Mouse (Mus musculus) layer of hippocampus, postnatal 25 days (tissue): ENCODE measurements around the gene Alx1. TPM values are rescaled to one million over a fixed set of nuclear protein-coding genes. Genes with fewer than 3 reads are reported as not detected.

Experiments used
- DNase-seq, 2 experiments: peaks; one replicate each; pipeline ENCODE4 v3.0.0; 2022; ENCODE audit warnings: mixed read lengths in 2 of 2, low spot score in 1 of 2; ENCODE audit errors: extremely low spot score in 1 of 2
- total RNA-seq, 2 experiments: library from RNA; stranded (reverse); gene quantifications; 2 replicates each; pipeline ENCODE4 v1.2.3; 2021

The Alx1 gene
- total RNA-seq = not detected

GRCm38 (mm10) chr10:103029730-103030490 lies at the start of gene Alx1:
Gene Alx1 (minus strand): TSS chr10:103030215.
- no peak for DNase-seq

GRCm38 (mm10) chr10:103049593-103049992 lies 19.6 kb upstream of the Alx1 start:
- no peak for DNase-seq

- DNase-seq = no peak
Observed at GRCm38 (mm10) chr10:103046623-103047022, 16.6 kb upstream of the Alx1 start.

- no peak for DNase-seq
Observed at GRCm38 (mm10) chr10:103045019-103045418, 15.0 kb upstream of the Alx1 start.

- no peak for DNase-seq
Observed at GRCm38 (mm10) chr10:103035002-103035640, 5.1 kb upstream of the Alx1 start.

- no peak for DNase-seq
Observed at GRCm38 (mm10) chr10:103030931-103031330, 916 bp upstream of the Alx1 start.

- DNase-seq = no peak
Observed at GRCm38 (mm10) chr10:103029132-103029729, 784 bp downstream of the Alx1 start.

- no peak for DNase-seq
Observed at GRCm38 (mm10) chr10:103028253-103029131, 1.5 kb downstream of the Alx1 start.

GRCm38 (mm10) chr10:103027931-103028252 lies 2.1 kb downstream of the Alx1 start:
- no peak for DNase-seq

- no peak for DNase-seq
Observed at GRCm38 (mm10) chr10:103027226-103027930, 2.6 kb downstream of the Alx1 start.

GRCm38 (mm10) chr10:103026636-103027225 lies 3.3 kb downstream of the Alx1 start:
- no peak for DNase-seq

GRCm38 (mm10) chr10:103002556-103002955 lies 27.5 kb downstream of the Alx1 start:
- DNase-seq = no peak

GRCm38 (mm10) chr10:103000902-103001301 lies 29.1 kb downstream of the Alx1 start:
- DNase-seq = no peak

- DNase-seq = no peak
Observed at GRCm38 (mm10) chr10:102999584-102999983, 30.4 kb downstream of the Alx1 start.

GRCm38 (mm10) chr10:102975106-102975505 lies 54.9 kb downstream of the Alx1 start:
- DNase-seq = no peak

- no peak for DNase-seq
Observed at GRCm38 (mm10) chr10:102959602-102960001, 70.4 kb downstream of the Alx1 start.
